Comparison of ENCODE assay signal across 7 mouse cellular contexts in genomic region chr5:124862013-124862866, GRCm38 (mm10). TPM values are rescaled to one million over a fixed set of nuclear protein-coding genes. Genes with fewer than 3 reads are reported as not detected.
DNase-seq lines count a peak whose midpoint lies in the region; ATAC-seq lines count a peak whose summit lies in the region.

Gene Ccdc92, minus strand, starts transcription at chr5:124862424.
Gene Zfp664, plus strand, starts transcription at chr5:124862691.

- H3K4me3 ChIP-seq in embryonic facial prominence, embryonic 11.5 days (ENCODE audit: low read depth, low read length): peak within 1 kb of the TSS; percentile 97
- H3K4me3 ChIP-seq in limb, embryonic 10.5 days: peak within 1 kb of the TSS; percentile 100
- H3K4me3 ChIP-seq in midbrain, embryonic 13.5 days (replicated peaks): peak within 1 kb of the TSS; percentile 98

- peak; percentile 99 for DNase-seq in adrenal gland, postnatal 14 days
- DNase-seq in embryonic facial prominence, embryonic 11.5 days (ENCODE audit: low spot score): peak; percentile 100
- peak; percentile 93 for DNase-seq in kidney, adult 11 months
- peak; percentile 100 for DNase-seq in limb, embryonic 10.5 days (ENCODE audit: low spot score)
- peak; percentile 93 for DNase-seq in spleen, adult 12 weeks (ENCODE audit: low spot score)

- H3K36me3 ChIP-seq in embryonic facial prominence, embryonic 11.5 days (replicated peaks; ENCODE audit: control insufficient read depth, insufficient read depth, low read depth, low read length): peaks cover 2% of the 10 kb centered on the region; the same call in 1 of the 2 replicates
- peaks cover 24% of the 10 kb centered on the region for H3K36me3 ChIP-seq in limb, embryonic 10.5 days
- 0 out of 2 replicates have a peak, but pooled peaks cover 3% of the 10 kb centered on the region for H3K36me3 ChIP-seq in midbrain, embryonic 13.5 days

- H3K27ac ChIP-seq in embryonic facial prominence, embryonic 11.5 days (replicated peaks; ENCODE audit: low read depth, low read length): peak within 1 kb of the TSS; percentile 88
- H3K27ac ChIP-seq in limb, embryonic 10.5 days: peak within 1 kb of the TSS; percentile 99
- peak within 1 kb of the TSS; percentile 97 for H3K27ac ChIP-seq in midbrain, embryonic 13.5 days

- H3K4me2 ChIP-seq in embryonic facial prominence, embryonic 11.5 days (ENCODE audit: low read depth, low read length): peak within 1 kb of the TSS; percentile 99
- peak within 1 kb of the TSS; percentile 87 for H3K4me2 ChIP-seq in midbrain, embryonic 13.5 days (replicated peaks)

- H3K4me1 ChIP-seq in embryonic facial prominence, embryonic 11.5 days (ENCODE audit: control insufficient read depth, insufficient read depth, low read length): no peaks in the 10 kb centered on the region; the same call in none of the 2 replicates
- H3K4me1 ChIP-seq in limb, embryonic 10.5 days: peaks cover 34% of the 10 kb centered on the region
- H3K4me1 ChIP-seq in midbrain, embryonic 13.5 days (replicated peaks): peaks cover 53% of the 10 kb centered on the region

- peak; percentile 92 for ATAC-seq in embryonic facial prominence, embryonic 11.5 days (replicated peaks; ENCODE audit: insufficient number of reproducible peaks, low FRiP score, low TSS enrichment, low read depth)
- ATAC-seq in granulocyte monocyte progenitor cell, adult 5-6 weeks (replicated peaks; ENCODE audit: poor library complexity, severe bottlenecking): peak; percentile 92
- peak; percentile 90 for ATAC-seq in midbrain, embryonic 13.5 days

- H3K9ac ChIP-seq in embryonic facial prominence, embryonic 11.5 days (replicated peaks; ENCODE audit: low read length): peak within 1 kb of the TSS; percentile 94
- H3K9ac ChIP-seq in midbrain, embryonic 13.5 days (replicated peaks): peak within 1 kb of the TSS; percentile 98

- under 1% methylated on average over 83 of the region's 103 CpGs for WGBS in embryonic facial prominence, embryonic 11.5 days
- under 1% methylated on average over 92 of the region's 103 CpGs for WGBS in limb, embryonic 10.5 days
- under 1% methylated on average over 101 of the region's 103 CpGs for WGBS in midbrain, embryonic 13.5 days

- H3K9me3 ChIP-seq in embryonic facial prominence, embryonic 11.5 days (replicated peaks; ENCODE audit: control insufficient read depth, low read length): no peaks in the 10 kb centered on the region
- H3K9me3 ChIP-seq in limb, embryonic 10.5 days (replicated peaks): no peaks in the 10 kb centered on the region
- H3K9me3 ChIP-seq in midbrain, embryonic 13.5 days: no peaks in the 10 kb centered on the region

- peaks cover 2% of the 10 kb centered on the region for H3K27me3 ChIP-seq in embryonic facial prominence, embryonic 11.5 days (ENCODE audit: control insufficient read depth, insufficient read depth, low read length)
- peaks cover 34% of the 10 kb centered on the region for H3K27me3 ChIP-seq in limb, embryonic 10.5 days (ENCODE audit: low read depth, poor library complexity, severe bottlenecking)
- H3K27me3 ChIP-seq in midbrain, embryonic 13.5 days: peaks cover 3% of the 10 kb centered on the region; the same call in 1 of the 2 replicates

RNA-seq across cellular contexts. Expression of gene Ccdc92, which starts in this region (rescaled TPM):
- 4.2 and 6.2 TPM in 2 replicates for total RNA-seq in adrenal gland, postnatal 14 days (2021)
- 13.2 and 14.4 TPM in 2 replicates for polyA plus RNA-seq in embryonic facial prominence, embryonic 11.5 days (2014; fragmentation: Nextera tagmentation; extraction: Ambion mirVana)
- not detected in 2 replicates for total RNA-seq in granulocyte monocyte progenitor cell, adult 5-6 weeks (2014; fragmentation: Nextera tagmentation)
- total RNA-seq in granulocyte monocyte progenitor cell, adult 5-6 weeks (2017): 0.36 TPM in 1 of 2 replicates, not detected in the other
- polyA plus RNA-seq in limb, embryonic 10.5 days (2016; fragmentation: Nextera tagmentation; extraction: Ambion mirVana): 6.1 and 8.1 TPM in 2 replicates
- polyA plus RNA-seq in midbrain, embryonic 13.5 days (2015; fragmentation: Nextera tagmentation; extraction: Ambion mirVana): 24.8 and 28.0 TPM in 2 replicates

RNA-seq across cellular contexts. Expression of gene Zfp664, which starts in this region (rescaled TPM):
- total RNA-seq in adrenal gland, postnatal 14 days (2021): 53.2 and 54.8 TPM in 2 replicates
- 126 and 140 TPM in 2 replicates for polyA plus RNA-seq in embryonic facial prominence, embryonic 11.5 days (2014; fragmentation: Nextera tagmentation; extraction: Ambion mirVana)
- total RNA-seq in granulocyte monocyte progenitor cell, adult 5-6 weeks (2014; fragmentation: Nextera tagmentation): 12.6 and 13.1 TPM in 2 replicates
- total RNA-seq in granulocyte monocyte progenitor cell, adult 5-6 weeks (2017): 8.8 and 11.6 TPM in 2 replicates
- 150 and 157 TPM in 2 replicates for polyA plus RNA-seq in limb, embryonic 10.5 days (2016; fragmentation: Nextera tagmentation; extraction: Ambion mirVana)
- 163 and 174 TPM in 2 replicates for polyA plus RNA-seq in midbrain, embryonic 13.5 days (2015; fragmentation: Nextera tagmentation; extraction: Ambion mirVana)

Comparison
In these comparisons a context has a peak if more than half of its experiments do, and no peak if none do; other contexts are left out.
1. Peak in every context shown above with its lines: DNase-seq, ATAC-seq, H3K4me3 ChIP-seq and H3K27ac ChIP-seq.